12 mouse cellular contexts compared by ENCODE assay signal in genomic region chr13:91696109-91696645, GRCm38 (mm10). TPM values are rescaled to one million over a fixed set of nuclear protein-coding genes. Genes with fewer than 3 reads are reported as not detected.
DNase-seq lines count a peak whose midpoint lies in the region; ATAC-seq and TF ChIP-seq lines count a peak whose summit lies in the region.
"Had no signal": no experiment of that assay in that cellular context is flagged by ENCODE, and none has a peak within 500 bp of the region (broad histone marks: within the 10 kb centered on the region; RNA-seq: fewer than 3 reads in every experiment).

No protein-coding gene starts in this region.

- TF ChIP-seq CTCF in forebrain, postnatal 0 days (IDR thresholded peaks at IDR 0.05; ENCODE audit: low read depth) = no peak

- 87% methylated on average over 2 of the region's 2 CpGs for WGBS in forebrain, embryonic 16.5 days
- 78% methylated on average over 2 of the region's 2 CpGs for WGBS in forebrain, postnatal 0 days
- 32% methylated on average over 2 of the region's 2 CpGs for WGBS in lung, embryonic 16.5 days
- 51% methylated on average over 2 of the region's 2 CpGs for WGBS in heart, embryonic 14.5 days

- H3K27me3 ChIP-seq in forebrain, embryonic 16.5 days (replicated peaks; ENCODE audit: control insufficient read depth, insufficient read depth, low read length) = no peaks in the 10 kb centered on the region
- no peaks in the 10 kb centered on the region for H3K27me3 ChIP-seq in forebrain, postnatal 0 days (ENCODE audit: insufficient read depth, low read length)
- no peaks in the 10 kb centered on the region for H3K27me3 ChIP-seq in lung, embryonic 16.5 days (ENCODE audit: control insufficient read depth, insufficient read depth, low read depth, low read length)
- no peaks in the 10 kb centered on the region for H3K27me3 ChIP-seq in heart, embryonic 14.5 days (ENCODE audit: control insufficient read depth, insufficient read depth, low read length)
- H3K27me3 ChIP-seq: CH12.LX had no signal

- ATAC-seq in forebrain, embryonic 16.5 days = peak; percentile 29
- ATAC-seq in forebrain, postnatal 0 days = no peak
- peak; percentile 57 for ATAC-seq in lung, embryonic 16.5 days (ENCODE audit: low read depth)
- no peak; the same call in 1 of the 2 replicates for ATAC-seq in heart, embryonic 14.5 days (ENCODE audit: insufficient number of reproducible peaks, insufficient read depth, low FRiP score, low read depth)
- peak; percentile 21 for ATAC-seq in megakaryocyte progenitor cell, adult 5-6 weeks (replicated peaks; ENCODE audit: poor library complexity)
- no peak for ATAC-seq in cerebellum, adult (ENCODE audit: insufficient number of reproducible peaks, low FRiP score, low TSS enrichment)

- H3K4me2 ChIP-seq in forebrain, embryonic 16.5 days (ENCODE audit: low read length) = no peak overlapping the region
- H3K4me2 ChIP-seq in forebrain, postnatal 0 days (ENCODE audit: low read depth) = no peak overlapping the region
- H3K4me2 ChIP-seq in lung, embryonic 16.5 days (ENCODE audit: low read depth, low read length) = no peak overlapping the region
- no peak overlapping the region for H3K4me2 ChIP-seq in heart, embryonic 14.5 days (ENCODE audit: low read length)

- H3K27ac ChIP-seq in forebrain, embryonic 16.5 days (ENCODE audit: low read length) = no peak overlapping the region
- no peak overlapping the region for H3K27ac ChIP-seq in forebrain, postnatal 0 days (ENCODE audit: low read depth, low read length)
- H3K27ac ChIP-seq in lung, embryonic 16.5 days (ENCODE audit: low read length) = no peak overlapping the region
- H3K27ac ChIP-seq in heart, embryonic 14.5 days (replicated peaks in 1 of 2; ENCODE audit: control insufficient read depth in 1 of 2, insufficient read depth in 1 of 2, low read depth in 2 of 2, low read length in 2 of 2) = peak overlapping the region; percentile 21 to 51
- H3K27ac ChIP-seq: liver, embryonic 14.5 days had no signal

- H3K4me3 ChIP-seq in forebrain, embryonic 16.5 days (replicated peaks; ENCODE audit: low read length) = no peak overlapping the region
- H3K4me3 ChIP-seq in forebrain, postnatal 0 days (ENCODE audit: low read depth, low read length) = no peak overlapping the region
- no peak overlapping the region for H3K4me3 ChIP-seq in lung, embryonic 16.5 days (ENCODE audit: low read length)
- H3K4me3 ChIP-seq in heart, embryonic 14.5 days (ENCODE audit: control insufficient read depth in 1 of 2, insufficient read depth in 1 of 2, low read depth in 1 of 2, low read length in 2 of 2) = no peak overlapping the region

- no peak for DNase-seq in forebrain, postnatal 0 days
- DNase-seq in lung, postnatal 4 days = no peak
- no peak for DNase-seq in urinary bladder, adult 18-20 months (ENCODE audit: low spot score in 2 of 2)
- DNase-seq: right cerebral cortex, postnatal 14 days had no signal

- no peaks in the 10 kb centered on the region for H3K4me1 ChIP-seq in forebrain, embryonic 16.5 days (replicated peaks; ENCODE audit: control insufficient read depth, insufficient read depth, low read length)
- H3K4me1 ChIP-seq in forebrain, postnatal 0 days (ENCODE audit: insufficient read depth) = no peaks in the 10 kb centered on the region
- H3K4me1 ChIP-seq in lung, embryonic 16.5 days (replicated peaks; ENCODE audit: control insufficient read depth, insufficient read depth, low read length) = peaks cover 4% of the 10 kb centered on the region
- peaks cover 6 to 21% of the 10 kb centered on the region in 2 experiments; a peak in 3 of 4 replicates for H3K4me1 ChIP-seq in heart, embryonic 14.5 days (ENCODE audit: control insufficient read depth in 2 of 2, insufficient read depth in 2 of 2, low read length in 2 of 2)

- no peaks in the 10 kb centered on the region for H3K36me3 ChIP-seq in forebrain, embryonic 16.5 days (ENCODE audit: control insufficient read depth, insufficient read depth)
- peaks cover 5% of the 10 kb centered on the region; the same call in 1 of the 2 replicates for H3K36me3 ChIP-seq in forebrain, postnatal 0 days (ENCODE audit: insufficient read depth)
- H3K36me3 ChIP-seq in lung, embryonic 16.5 days (ENCODE audit: control insufficient read depth, insufficient read depth, low read length) = no peaks in the 10 kb centered on the region
- peaks cover 19% of the 10 kb centered on the region for H3K36me3 ChIP-seq in heart, embryonic 14.5 days (ENCODE audit: control insufficient read depth, insufficient read depth, low read length)

- no peaks in the 10 kb centered on the region for H3K9me3 ChIP-seq in forebrain, embryonic 16.5 days (ENCODE audit: control insufficient read depth, low read length)
- no peaks in the 10 kb centered on the region for H3K9me3 ChIP-seq in forebrain, postnatal 0 days (ENCODE audit: low read length)
- H3K9me3 ChIP-seq in lung, embryonic 16.5 days (ENCODE audit: control insufficient read depth, low read length) = no peaks in the 10 kb centered on the region
- H3K9me3 ChIP-seq in heart, embryonic 14.5 days (ENCODE audit: control insufficient read depth, low read length) = no peaks in the 10 kb centered on the region

- H3K9ac ChIP-seq in forebrain, embryonic 16.5 days (replicated peaks; ENCODE audit: low read depth, low read length) = no peak overlapping the region
- no peak overlapping the region for H3K9ac ChIP-seq in forebrain, postnatal 0 days
- no peak overlapping the region for H3K9ac ChIP-seq in lung, embryonic 16.5 days (ENCODE audit: low read length)
- H3K9ac ChIP-seq in heart, embryonic 14.5 days (ENCODE audit: low read length) = no peak overlapping the region
- H3K9ac ChIP-seq: liver, embryonic 14.5 days had no signal

RNA-seq across cellular contexts. Expression of gene Acot12, which starts 45.1 kb away (rescaled TPM):
- polyA plus RNA-seq in forebrain, embryonic 16.5 days (2015; fragmentation: Nextera tagmentation; extraction: Ambion mirVana) = not detected in 2 replicates
- total RNA-seq in forebrain, postnatal 0 days (2014; rRNA removed) = 0.14 and 0.15 TPM in 2 replicates
- polyA plus RNA-seq in forebrain, postnatal 0 days (2015; fragmentation: Nextera tagmentation; extraction: Ambion mirVana) = 0.10 and 0.34 TPM in 2 replicates
- not detected in 2 replicates for polyA plus RNA-seq in lung, embryonic 16.5 days (2015; fragmentation: Nextera tagmentation; extraction: Ambion mirVana)
- polyA plus RNA-seq in heart, embryonic 14.5 days (2014; fragmentation: Nextera tagmentation; extraction: Ambion mirVana) = 0.30 TPM in 1 of 2 replicates, not detected in the other
- not detected in 2 replicates for total RNA-seq in megakaryocyte progenitor cell, adult 5-6 weeks (2015)
- total RNA-seq in megakaryocyte progenitor cell, adult 5-6 weeks (2017) = not detected in 2 replicates
- total RNA-seq: heart, postnatal 36 days had no signal

Comparison
In these comparisons a context has a peak if more than half of its experiments do, and no peak if none do; other contexts are left out.
1. ATAC-seq: peak in forebrain, embryonic 16.5 days (single experiment), lung, embryonic 16.5 days (single experiment) and megakaryocyte progenitor cell, adult 5-6 weeks (single experiment); none in forebrain, postnatal 0 days (single experiment), heart, embryonic 14.5 days (single experiment) and cerebellum, adult (single experiment).
2. H3K27ac ChIP-seq: peak in heart, embryonic 14.5 days (2 of 2); none in forebrain, embryonic 16.5 days (single experiment), forebrain, postnatal 0 days (single experiment) and lung, embryonic 16.5 days (single experiment).